Mouse (Mus musculus) limb, embryonic 15.5 days (tissue): Measurements from ENCODE around the gene Gnai3. TPM values are rescaled to one million over a fixed set of nuclear protein-coding genes. Genes with fewer than 3 reads are reported as not detected.

Experiments used
- ATAC-seq: fragments of 200-750 bp; cut with Nextera tagmentation; 2 replicates; pipeline ENCODE4 v1.8.0; 2017; ENCODE audit warnings: low read depth, moderate TSS enrichment; ENCODE audit not compliant: insufficient number of reproducible peaks, low FRiP score, low TSS enrichment
- H3K27ac ChIP-seq: fragments of 300-500 bp; sonication (generic); 2 replicates; pipeline ENCODE4 v1.5.1; 2015; ENCODE audit warnings: moderate library complexity, mild to moderate bottlenecking, inconsistent platforms
- H3K27me3 ChIP-seq: fragments of 300-500 bp; sonication (generic); 2 replicates; pipeline ENCODE4 v1.6.1; 2015; ENCODE audit warnings: inconsistent platforms
- H3K36me3 ChIP-seq: fragments of 300-500 bp; sonication (generic); 2 replicates; pipeline ENCODE4 v1.6.1; 2015; ENCODE audit warnings: inconsistent platforms
- H3K4me1 ChIP-seq: fragments of 300-500 bp; sonication (generic); 2 replicates; pipeline ENCODE4 v1.6.1; 2015; ENCODE audit warnings: inconsistent platforms
- H3K4me2 ChIP-seq: fragments of 300-500 bp; sonication (generic); 2 replicates; pipeline ENCODE4 v1.6.1; 2015; ENCODE audit warnings: mild to moderate bottlenecking, inconsistent platforms
- H3K4me3 ChIP-seq: fragments of 300-500 bp; sonication (generic); 2 replicates; pipeline ENCODE4 v1.5.1; 2015; ENCODE audit warnings: mild to moderate bottlenecking, inconsistent platforms
- H3K9ac ChIP-seq: fragments of 300-500 bp; sonication (generic); 2 replicates; pipeline ENCODE4 v1.6.1; 2015; ENCODE audit warnings: inconsistent platforms
- H3K9me3 ChIP-seq: fragments of 300-500 bp; sonication (generic); 2 replicates; pipeline ENCODE4 v1.6.1; 2016; ENCODE audit warnings: inconsistent platforms
- WGBS: fragments of 180-500 bp; shearing (Covaris S2); methylation state at CpG from one replicate; pipeline ENCODE4 v1.1.7; 2015; 5-methylcytosine and 5-hydroxymethylcytosine counted together
- polyA plus RNA-seq: library from polyadenylated mRNA; unstranded; fragments of >200 nt; fragmentation: Nextera tagmentation; extraction: Ambion mirVana; gene quantifications from 2 replicates; pipeline ENCODE4 v1.2.1, GENCODE M21; 2015

Gene Gnai3
- polyA plus RNA-seq, 1 experiment from 2014 or later: 183 TPM

GRCm38 (mm10) chr3:108178756-108179715 lies 33.1 kb upstream of the Gnai3 start:
- Histone ChIP-seq H3K27me3 (no peaks in the 10 kb centered on the region), H3K27ac (0 out of 2 replicates have a peak overlapping the region, but pooled peaks have one; percentile 24), H3K4me2 (no peak overlapping the region), H3K4me3 (no peak overlapping the region), H3K9ac (no peak overlapping the region), H3K36me3 (no peaks in the 10 kb centered on the region), H3K4me1 (peaks cover 13% of the 10 kb centered on the region), H3K9me3 (no peaks in the 10 kb centered on the region)
- 43% methylated on average over 7 of the region's 7 CpGs for WGBS
- 0 out of 2 replicates have a peak, but pooled peaks have one; percentile 52 for ATAC-seq

DNA sequence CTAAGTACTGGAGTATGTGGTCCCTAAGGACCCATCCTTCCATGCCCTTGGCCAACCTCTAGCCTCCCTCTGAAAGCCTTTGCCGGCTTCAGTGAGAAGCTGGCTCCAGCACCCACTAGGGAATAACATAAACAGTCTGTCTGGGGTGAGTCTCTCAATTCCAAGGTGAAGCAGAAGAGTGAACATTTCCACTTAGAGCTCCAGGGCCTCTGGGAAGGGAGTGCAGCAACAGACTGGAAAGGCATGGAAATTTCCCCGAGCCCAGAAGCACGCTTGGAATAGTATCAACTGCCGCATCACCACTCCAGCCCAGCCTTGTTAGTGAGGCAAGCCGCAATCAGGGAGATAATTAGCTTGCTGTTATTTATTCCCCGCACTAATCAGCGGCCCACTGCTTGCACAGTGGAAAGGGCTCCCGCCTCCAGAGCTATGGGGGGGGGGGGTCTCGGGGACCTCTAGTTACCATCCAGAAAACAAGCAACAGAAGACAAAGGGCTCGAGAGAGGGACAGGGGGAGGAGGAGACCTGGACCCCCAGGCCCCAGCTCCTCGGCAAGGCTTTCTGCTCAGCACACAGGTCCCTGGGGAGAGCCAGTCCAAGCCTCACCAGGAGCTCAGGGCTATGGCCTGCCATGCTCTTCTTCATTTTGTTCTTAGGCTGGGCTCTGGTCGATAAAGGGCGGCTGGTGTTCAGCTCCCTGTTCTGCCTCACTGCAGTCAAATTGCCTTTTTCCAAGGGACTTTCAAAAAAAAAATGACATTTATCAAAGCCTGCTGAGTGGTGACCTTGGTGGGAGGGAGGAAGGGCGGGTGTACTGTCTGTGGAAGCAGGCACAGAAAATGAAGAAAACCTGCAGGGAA lies 29.0 kb upstream of the Gnai3 start:
- ATAC-seq: no peak
- Histone ChIP-seq H3K27me3 (no peaks in the 10 kb centered on the region), H3K4me3 (no peak overlapping the region), H3K4me1 (peaks cover 13% of the 10 kb centered on the region), H3K4me2 (no peak overlapping the region), H3K27ac (no peak overlapping the region), H3K36me3 (no peaks in the 10 kb centered on the region), H3K9ac (no peak overlapping the region), H3K9me3 (no peaks in the 10 kb centered on the region)
- 26% methylated on average over 14 of the region's 14 CpGs for WGBS

DNA sequence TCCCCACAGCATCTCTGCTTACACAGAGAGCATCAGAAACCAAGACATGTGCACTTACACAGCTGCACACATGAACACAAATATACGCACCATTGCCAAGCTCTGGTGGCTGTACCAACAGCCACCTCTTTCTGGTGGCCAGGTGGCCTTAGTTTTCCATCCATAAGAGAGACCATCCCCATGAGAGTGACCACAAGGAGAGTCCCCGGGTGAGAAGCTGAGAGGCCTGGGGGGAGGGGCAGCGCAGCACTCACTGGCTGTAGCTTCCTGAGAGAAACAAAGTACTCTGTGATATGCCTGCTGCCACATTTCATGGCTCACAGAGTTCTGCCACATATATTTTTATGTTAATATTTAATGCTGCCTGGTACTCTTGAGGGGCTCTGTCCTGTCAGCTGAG lies 23.3 kb upstream of the Gnai3 start:
- H3K4me1 ChIP-seq: peaks cover 46% of the 10 kb centered on the region
- H3K27me3 ChIP-seq: no peaks in the 10 kb centered on the region
- 43% methylated on average over 3 of the region's 3 CpGs for WGBS
- H3K9ac ChIP-seq: no peak overlapping the region
- H3K4me3 ChIP-seq: no peak overlapping the region
- no peak overlapping the region for H3K4me2 ChIP-seq
- no peaks in the 10 kb centered on the region for H3K36me3 ChIP-seq
- no peak for ATAC-seq
- H3K27ac ChIP-seq: no peak overlapping the region
- no peaks in the 10 kb centered on the region for H3K9me3 ChIP-seq

DNA sequence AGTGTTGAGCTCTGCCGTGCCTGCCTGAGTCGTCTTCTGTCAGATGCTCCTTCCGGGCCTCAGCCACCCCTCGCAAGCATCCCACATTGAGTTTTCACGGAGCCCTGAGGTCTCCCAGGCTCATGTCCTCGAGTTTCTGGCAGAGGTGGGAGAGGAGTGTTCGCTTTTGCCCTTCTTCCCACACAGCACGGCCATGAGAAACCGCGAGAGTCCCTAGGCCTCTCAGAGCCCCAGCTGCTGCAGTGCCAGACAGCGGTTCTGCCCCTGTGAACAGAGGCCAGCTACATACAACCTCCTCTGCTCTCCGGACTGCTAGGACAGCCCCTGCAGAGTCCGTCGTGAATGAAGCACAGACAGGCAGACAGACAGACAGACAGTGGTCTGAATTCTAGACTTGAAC lies 21.6 kb upstream of the Gnai3 start:
- no peak overlapping the region for H3K4me3 ChIP-seq
- H3K27me3 ChIP-seq: no peaks in the 10 kb centered on the region
- no peak overlapping the region for H3K9ac ChIP-seq
- WGBS: 28% methylated on average over 14 of the region's 14 CpGs
- no peak for ATAC-seq
- H3K27ac ChIP-seq: peak overlapping the region; percentile 74; the same call in 1 of the 2 replicates
- no peak overlapping the region for H3K4me2 ChIP-seq
- H3K4me1 ChIP-seq: peaks cover 46% of the 10 kb centered on the region
- H3K36me3 ChIP-seq: no peaks in the 10 kb centered on the region
- H3K9me3 ChIP-seq: no peaks in the 10 kb centered on the region

- Histone ChIP-seq H3K9ac (no peak overlapping the region), H3K9me3 (no peaks in the 10 kb centered on the region), H3K27ac (peak overlapping the region; percentile 74), H3K36me3 (no peaks in the 10 kb centered on the region), H3K27me3 (no peaks in the 10 kb centered on the region), H3K4me1 (peaks cover 46% of the 10 kb centered on the region), H3K4me3 (no peak overlapping the region), H3K4me2 (no peak overlapping the region)
- 7% methylated on average over 11 of the region's 11 CpGs for WGBS
- peak; percentile 37; the same call in 1 of the 2 replicates for ATAC-seq
Observed at GRCm38 (mm10) chr3:108166486-108167211, 20.7 kb upstream of the Gnai3 start.

GRCm38 (mm10) chr3:108165532-108166315 lies 19.8 kb upstream of the Gnai3 start:
- H3K27me3 ChIP-seq: no peaks in the 10 kb centered on the region
- WGBS: 32% methylated on average over 10 of the region's 10 CpGs
- no peaks in the 10 kb centered on the region for H3K9me3 ChIP-seq
- no peak overlapping the region for H3K4me3 ChIP-seq
- no peak overlapping the region for H3K4me2 ChIP-seq
- no peaks in the 10 kb centered on the region for H3K36me3 ChIP-seq
- H3K27ac ChIP-seq: peak overlapping the region; percentile 74
- peak; percentile 17; the same call in 1 of the 2 replicates for ATAC-seq
- peaks cover 46% of the 10 kb centered on the region for H3K4me1 ChIP-seq
- no peak overlapping the region for H3K9ac ChIP-seq

GRCm38 (mm10) chr3:108164807-108165206 lies 18.9 kb upstream of the Gnai3 start:
- H3K36me3 ChIP-seq: no peaks in the 10 kb centered on the region
- 24% methylated on average over 9 of the region's 9 CpGs for WGBS
- no peaks in the 10 kb centered on the region for H3K27me3 ChIP-seq
- ATAC-seq: no peak; the same call in 1 of the 2 replicates
- H3K9me3 ChIP-seq: no peaks in the 10 kb centered on the region
- no peak overlapping the region for H3K9ac ChIP-seq
- H3K4me3 ChIP-seq: peak overlapping the region; percentile 15; the same call in 1 of the 2 replicates
- H3K4me1 ChIP-seq: peaks cover 46% of the 10 kb centered on the region
- H3K27ac ChIP-seq: no peak overlapping the region
- H3K4me2 ChIP-seq: peak overlapping the region; percentile 25; the same call in 1 of the 2 replicates

DNA sequence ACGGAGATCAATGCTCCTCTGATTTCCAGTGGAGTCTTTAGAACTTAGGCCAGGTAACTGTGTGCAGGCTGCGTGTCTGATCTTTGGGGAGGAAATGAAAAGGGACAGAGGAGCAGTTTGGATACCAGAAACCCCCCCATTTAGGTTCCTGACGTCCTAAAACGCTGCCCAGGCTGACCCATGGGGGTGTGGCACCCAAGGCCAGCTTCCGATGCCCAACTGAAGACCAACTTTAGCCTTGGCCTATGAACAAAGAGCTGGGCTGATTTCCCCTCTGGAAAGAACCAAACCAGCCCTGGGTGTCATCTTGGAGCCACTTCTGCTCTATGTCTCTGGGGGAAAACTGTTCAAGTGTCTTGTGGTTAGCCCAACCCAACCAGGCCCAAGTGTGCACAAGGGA lies 18.1 kb upstream of the Gnai3 start:
- ATAC-seq: no peak
- H3K4me3 ChIP-seq: no peak overlapping the region
- no peak overlapping the region for H3K27ac ChIP-seq
- WGBS: 59% methylated on average over 5 of the region's 5 CpGs
- peaks cover 42% of the 10 kb centered on the region for H3K4me1 ChIP-seq
- no peaks in the 10 kb centered on the region for H3K36me3 ChIP-seq
- no peaks in the 10 kb centered on the region for H3K27me3 ChIP-seq
- no peaks in the 10 kb centered on the region for H3K9me3 ChIP-seq
- no peak overlapping the region for H3K9ac ChIP-seq
- H3K4me2 ChIP-seq: no peak overlapping the region

DNA sequence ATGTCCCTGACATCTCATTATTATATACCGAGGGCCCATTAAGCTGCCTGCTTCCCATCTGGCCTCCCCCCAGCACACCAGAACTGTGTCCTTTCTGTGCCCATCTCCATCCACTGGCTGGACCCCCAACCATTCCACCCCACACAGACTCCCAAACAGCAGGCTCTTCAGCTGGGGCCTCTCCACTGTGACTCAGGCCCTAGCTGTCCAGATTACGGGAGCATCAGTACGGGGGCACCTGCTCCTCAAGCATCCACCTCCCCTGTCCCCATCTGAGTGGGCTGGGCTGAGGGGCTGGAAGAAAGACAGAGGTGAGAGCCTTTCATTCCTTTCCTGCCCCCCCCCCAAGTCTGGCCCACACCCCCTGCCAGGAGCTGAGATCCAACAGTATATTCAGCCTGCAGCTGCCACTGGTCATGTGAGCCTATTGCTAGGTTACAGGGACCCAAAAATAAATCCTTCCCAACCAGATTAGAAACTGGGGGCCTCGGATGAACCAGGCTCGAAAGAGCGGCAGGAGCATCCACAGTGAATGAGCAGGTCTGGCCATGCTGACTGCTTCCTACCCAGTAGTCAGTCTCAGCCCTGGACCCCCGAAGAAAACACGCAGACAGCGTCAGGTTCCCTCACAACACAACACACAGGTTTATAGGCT lies 12.6 kb upstream of the Gnai3 start:
- Histone ChIP-seq H3K27ac (no peak overlapping the region), H3K27me3 (no peaks in the 10 kb centered on the region), H3K4me1 (no peaks in the 10 kb centered on the region), H3K9me3 (no peaks in the 10 kb centered on the region), H3K9ac (no peak overlapping the region; the same call in 1 of the 2 replicates), H3K4me2 (no peak overlapping the region), H3K36me3 (no peaks in the 10 kb centered on the region), H3K4me3 (no peak overlapping the region)
- WGBS: 57% methylated on average over 9 of the region's 9 CpGs
- peak; percentile 38 for ATAC-seq

- no peaks in the 10 kb centered on the region for H3K4me1 ChIP-seq
- H3K9ac ChIP-seq: no peak within 1 kb of the TSS
- no peaks in the 10 kb centered on the region for H3K9me3 ChIP-seq
- ATAC-seq: no peak
- 44% methylated on average over 4 of the region's 4 CpGs for WGBS
- no peaks in the 10 kb centered on the region for H3K27me3 ChIP-seq
- no peaks in the 10 kb centered on the region for H3K36me3 ChIP-seq
- no peak within 1 kb of the TSS for H3K4me2 ChIP-seq
- H3K4me3 ChIP-seq: no peak within 1 kb of the TSS
- no peak within 1 kb of the TSS for H3K27ac ChIP-seq
Observed at GRCm38 (mm10) chr3:108154656-108155055, 8.7 kb upstream of the Gnai3 start, which contains the start of gene Gpr61. TSS of gene Gpr61 (minus strand) at chr3:108154882.
